Mouse (Mus musculus) lung, postnatal 0 days (tissue): ENCODE data around the gene 1810062G17Rik. TPM values are rescaled to one million over a fixed set of nuclear protein-coding genes. Genes with fewer than 3 reads are reported as not detected.

ENCODE experiments used
- ATAC-seq: fragments of 200-750 bp; cut with Nextera tagmentation; 2 replicates; pipeline ENCODE4 v1.8.0; 2017; ENCODE audit warnings: moderate library complexity
- DNase-seq: peaks from one replicate; pipeline ENCODE4 v3.0.0-alpha.2; 2016; ENCODE audit warnings: low spot score
- H3K27ac ChIP-seq: fragments of 300-500 bp; sonication (generic); 2 replicates; pipeline ENCODE4 v1.5.1; 2014; ENCODE audit warnings: antibody characterized with exemption, mild to moderate bottlenecking, low read length, mixed read lengths
- H3K27me3 ChIP-seq: fragments of 300-500 bp; sonication (generic); replicated peaks from 2 replicates; pipeline ENCODE4 v1.6.1; 2014; ENCODE audit warnings: low read length, mixed read lengths; ENCODE audit not compliant: insufficient read depth
- H3K36me3 ChIP-seq: fragments of 300-500 bp; sonication (generic); 2 replicates; pipeline ENCODE4 v1.6.1; 2014; ENCODE audit warnings: low read length, mixed read lengths; ENCODE audit not compliant: insufficient read depth
- H3K4me1 ChIP-seq: fragments of 300-500 bp; sonication (generic); 2 replicates; pipeline ENCODE4 v1.6.1; 2014; ENCODE audit warnings: antibody characterized with exemption, low read depth, low read length, mixed read lengths; ENCODE audit not compliant: insufficient read depth
- H3K4me2 ChIP-seq: fragments of 300-500 bp; sonication (generic); replicated peaks from 2 replicates; pipeline ENCODE4 v1.6.1; 2014; ENCODE audit warnings: low read depth, mild to moderate bottlenecking, low read length, moderate library complexity, mixed read lengths
- H3K4me3 ChIP-seq: fragments of 300-500 bp; sonication (generic); 2 replicates; pipeline ENCODE4 v1.5.1; 2014; ENCODE audit warnings: low read depth, low read length
- H3K9ac ChIP-seq: fragments of 300-500 bp; sonication (generic); replicated peaks from 2 replicates; pipeline ENCODE4 v1.6.1; 2014; ENCODE audit warnings: low read depth, mild to moderate bottlenecking
- H3K9me3 ChIP-seq: fragments of 300-500 bp; sonication (generic); 2 replicates; pipeline ENCODE4 v1.6.1; 2016; ENCODE audit warnings: low read length, mixed read lengths
- CTCF ChIP-seq: IDR thresholded peaks from 2 replicates; pipeline ENCODE4 v1.5.1; 2016; ENCODE audit warnings: antibody characterized with exemption, mild to moderate bottlenecking
- EP300 ChIP-seq: IDR thresholded peaks from 2 replicates; pipeline ENCODE4 v1.6.1; 2016; ENCODE audit warnings: antibody characterized with exemption, mild to moderate bottlenecking, control low read depth
- WGBS: fragments of 180-500 bp; shearing (Covaris S2); extraction: QIAGEN DNeasy Blood & Tissue Kit; methylation state at CpG from one replicate; pipeline ENCODE4 v1.1.7; 2014; 5-methylcytosine and 5-hydroxymethylcytosine counted together
- polyA plus RNA-seq: library from polyadenylated mRNA; unstranded; fragments of >200 nt; fragmentation: Nextera tagmentation; extraction: Ambion mirVana; gene quantifications from 2 replicates; pipeline ENCODE4 v1.2.1, GENCODE M21; 2015

1810062G17Rik gene
- polyA plus RNA-seq, 1 experiment from 2014 or later = 8.0 TPM

GRCm38 (mm10) chr3:36505306-36505705 is 29.6 kb downstream of the 1810062G17Rik start:
- 76% methylated on average over 8 of the region's 8 CpGs for WGBS
- ATAC-seq (no peak), DNase-seq (no peak)
- no peak overlapping the region for H3K27ac ChIP-seq
- H3K9me3 ChIP-seq = no peaks in the 10 kb centered on the region
- no peaks in the 10 kb centered on the region for H3K4me1 ChIP-seq
- no peaks in the 10 kb centered on the region for H3K27me3 ChIP-seq
- no peak overlapping the region for H3K4me3 ChIP-seq
- no peaks in the 10 kb centered on the region for H3K36me3 ChIP-seq
- TF ChIP-seq EP300 = no peak
- TF ChIP-seq CTCF = no peak
- H3K9ac ChIP-seq = no peak overlapping the region
- no peak overlapping the region for H3K4me2 ChIP-seq

- H3K36me3 ChIP-seq = no peaks in the 10 kb centered on the region
- no peaks in the 10 kb centered on the region for H3K27me3 ChIP-seq
- 62% methylated on average over 10 of the region's 10 CpGs for WGBS
- DNase-seq = no peak
- H3K9me3 ChIP-seq = no peaks in the 10 kb centered on the region
- H3K4me2 ChIP-seq = no peak overlapping the region
- ATAC-seq = no peak
- no peak overlapping the region for H3K9ac ChIP-seq
- H3K4me3 ChIP-seq = no peak overlapping the region
- H3K27ac ChIP-seq = no peak overlapping the region
- TF ChIP-seq CTCF (no peak), EP300 (no peak)
- H3K4me1 ChIP-seq = no peaks in the 10 kb centered on the region
Observed at GRCm38 (mm10) chr3:36505809-36506735, 30.3 kb downstream of the 1810062G17Rik start.

DNA sequence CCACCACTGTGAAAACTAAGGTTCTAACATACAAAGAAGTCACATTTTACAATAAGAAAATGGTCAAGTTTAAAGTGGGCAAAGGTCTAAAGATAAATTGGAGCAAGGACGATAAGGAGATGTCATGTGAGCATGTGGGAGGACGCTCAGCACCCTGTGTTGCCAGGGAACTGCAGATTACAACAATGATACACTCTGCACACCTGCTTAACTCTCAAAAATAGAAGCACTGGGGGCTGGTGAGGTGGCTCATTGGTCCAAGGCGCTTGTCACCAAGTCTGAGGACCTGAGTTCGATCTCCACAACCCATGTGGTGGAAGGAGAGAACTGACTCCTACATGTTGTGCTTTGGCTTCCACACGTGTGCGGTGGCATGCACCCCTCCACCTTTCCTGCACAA is 35.8 kb downstream of the 1810062G17Rik start:
- H3K4me1 ChIP-seq = no peaks in the 10 kb centered on the region
- 83% methylated on average over 6 of the region's 6 CpGs for WGBS
- TF ChIP-seq EP300 = no peak
- TF ChIP-seq CTCF = no peak
- no peak for DNase-seq
- H3K4me3 ChIP-seq = no peak overlapping the region
- no peaks in the 10 kb centered on the region for H3K36me3 ChIP-seq
- H3K9ac ChIP-seq = no peak overlapping the region
- no peak for ATAC-seq
- no peak overlapping the region for H3K27ac ChIP-seq
- H3K4me2 ChIP-seq = no peak overlapping the region
- H3K9me3 ChIP-seq = no peaks in the 10 kb centered on the region
- H3K27me3 ChIP-seq = no peaks in the 10 kb centered on the region

DNA sequence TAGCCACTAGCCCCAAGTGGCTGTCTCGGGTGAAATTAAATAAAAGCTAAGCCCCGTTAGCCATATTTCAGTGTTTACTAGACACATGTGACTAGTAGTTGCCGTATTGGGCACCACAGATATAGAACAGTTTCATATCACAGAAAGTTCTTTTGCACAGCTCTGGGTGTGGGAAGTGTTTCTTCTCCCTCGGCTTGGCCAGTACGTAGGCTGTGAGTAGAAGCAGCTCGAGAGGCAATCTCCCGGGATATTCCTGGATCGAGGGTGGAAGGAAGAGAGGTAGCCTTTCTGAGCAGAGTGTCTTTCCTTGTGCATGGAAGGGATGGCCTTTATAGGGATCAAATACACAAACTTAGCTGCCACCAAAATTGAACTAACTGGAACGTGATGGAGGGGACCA is 40.5 kb downstream of the 1810062G17Rik start:
- WGBS = 82% methylated on average over 9 of the region's 9 CpGs
- H3K4me1 ChIP-seq = peaks cover 3% of the 10 kb centered on the region; the same call in 1 of the 2 replicates
- no peaks in the 10 kb centered on the region for H3K9me3 ChIP-seq
- H3K27me3 ChIP-seq = peaks cover 11% of the 10 kb centered on the region; the same call in 1 of the 2 replicates
- H3K4me3 ChIP-seq = no peak overlapping the region
- H3K36me3 ChIP-seq = no peaks in the 10 kb centered on the region
- H3K4me2 ChIP-seq = no peak overlapping the region
- DNase-seq (no peak), ATAC-seq (no peak)
- no peak for TF ChIP-seq CTCF
- no peak for TF ChIP-seq EP300
- H3K9ac ChIP-seq = no peak overlapping the region
- H3K27ac ChIP-seq = no peak overlapping the region

DNA sequence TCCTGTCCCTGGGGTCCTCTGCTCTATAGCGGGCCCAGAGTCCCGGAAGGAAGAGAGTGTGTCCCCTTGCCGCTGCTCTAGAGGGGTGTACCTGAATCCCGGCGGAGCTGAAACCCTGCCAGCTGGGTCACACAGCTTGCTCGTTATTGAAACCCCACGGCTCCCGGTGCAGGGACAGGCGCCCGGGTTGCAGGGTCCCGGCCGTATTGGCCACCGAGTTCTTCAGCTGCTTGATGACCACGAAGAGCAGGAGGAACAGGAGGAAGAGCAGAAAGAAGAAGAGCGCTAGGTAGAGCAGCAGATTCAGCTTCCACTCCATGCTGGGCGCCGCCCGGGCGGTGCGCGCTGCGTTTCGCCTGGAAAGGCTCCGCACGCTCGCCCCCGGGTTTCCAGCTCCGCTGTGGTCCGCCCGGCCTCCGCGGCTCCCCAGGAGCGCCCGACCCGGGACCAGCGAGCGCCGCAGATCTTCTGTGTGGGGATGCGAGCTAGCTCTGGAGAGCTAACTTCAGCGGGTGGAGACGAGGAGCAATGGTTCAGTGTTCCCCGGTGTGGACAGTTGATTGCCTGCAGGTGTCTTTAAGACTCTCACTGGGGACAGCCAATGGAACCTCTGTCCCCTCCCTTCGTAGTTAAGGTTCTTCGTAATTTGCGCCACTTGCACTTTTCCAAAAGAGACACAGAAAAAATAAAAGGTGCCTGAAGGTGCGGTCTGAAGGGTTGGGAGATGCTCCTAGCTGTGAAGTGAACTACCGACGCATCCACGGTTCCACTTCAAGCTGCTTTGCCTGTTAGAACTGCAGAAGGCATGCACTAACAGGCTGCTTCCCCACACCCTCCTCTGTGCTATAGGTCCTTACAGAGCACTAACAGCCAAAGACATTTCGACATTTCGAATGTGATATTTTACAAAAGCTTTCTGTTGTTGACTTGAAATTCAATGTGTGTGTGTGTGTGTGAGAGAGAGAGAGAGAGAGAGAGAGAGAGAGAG is 45.6 kb downstream of the 1810062G17Rik start, which contains the start of gene Gm11549:
Gm11549 (minus strand) TSS at position 741 of the 988 bp plus-strand sequence.
- DNase-seq = peak; percentile 18
- peak within 1 kb of the TSS; percentile 41 for H3K4me3 ChIP-seq
- no peak within 1 kb of the TSS for H3K27ac ChIP-seq
- ATAC-seq = peak; percentile 38; the same call in 1 of the 2 replicates
- H3K36me3 ChIP-seq = no peaks in the 10 kb centered on the region
- peaks cover 13% of the 10 kb centered on the region; the same call in 1 of the 2 replicates for H3K27me3 ChIP-seq
- H3K9ac ChIP-seq = no peak within 1 kb of the TSS
- peak within 1 kb of the TSS; percentile 79 for H3K4me2 ChIP-seq
- TF ChIP-seq CTCF = no peak
- no peak for TF ChIP-seq EP300
- H3K4me1 ChIP-seq = peaks cover 4% of the 10 kb centered on the region; the same call in 1 of the 2 replicates
- WGBS = 2% methylated on average over 50 of the region's 51 CpGs
- H3K9me3 ChIP-seq = no peaks in the 10 kb centered on the region
